Mouse (Mus musculus) ES-Bruce4 (cell line): ENCODE measurements around the gene Pik3ip1. TPM values are rescaled to one million over a fixed set of nuclear protein-coding genes. Genes with fewer than 3 reads are reported as not detected.

Experiments
- H3K27ac ChIP-seq: 2 replicates; pipeline ENCODE4 v1.5.1; 2012; ENCODE audit warnings: low read length, inconsistent platforms; ENCODE audit not compliant: insufficient read depth
- H3K27me3 ChIP-seq: 2 replicates; pipeline ENCODE4 v1.6.1; 2012; ENCODE audit warnings: mild to moderate bottlenecking, low read length, inconsistent platforms; ENCODE audit not compliant: control insufficient read depth, poor library complexity, insufficient read depth, severe bottlenecking
- H3K36me3 ChIP-seq: 2 replicates; pipeline ENCODE4 v1.6.1; 2012; ENCODE audit warnings: inconsistent platforms, mild to moderate bottlenecking, low read length, moderate library complexity; ENCODE audit not compliant: control insufficient read depth, poor library complexity, insufficient read depth, severe bottlenecking
- H3K4me1 ChIP-seq: one replicate; pipeline ENCODE4 v1.8.1; 2011; ENCODE audit warnings: low read length; ENCODE audit not compliant: control insufficient read depth, insufficient read depth
- H3K4me3 ChIP-seq: 2 replicates; pipeline ENCODE4 v1.5.1; 2011; ENCODE audit warnings: low read depth, mild to moderate bottlenecking, low read length
- H3K9ac ChIP-seq: 2 replicates; pipeline ENCODE4 v1.6.1; 2012; ENCODE audit warnings: low read depth, mild to moderate bottlenecking, inconsistent platforms; ENCODE audit not compliant: poor library complexity, severe bottlenecking
- H3K9me3 ChIP-seq: replicated peaks from 2 replicates; pipeline ENCODE4 v1.6.1; 2012; ENCODE audit warnings: mild to moderate bottlenecking, low read length, inconsistent platforms; ENCODE audit not compliant: control insufficient read depth, poor library complexity, insufficient read depth, severe bottlenecking
- CTCF ChIP-seq: IDR thresholded peaks from one replicate; pipeline ENCODE4 v1.8.1; 2011; ENCODE audit warnings: low read depth, low read length
- EP300 ChIP-seq: IDR thresholded peaks from 2 replicates; pipeline ENCODE4 v1.6.1; 2011; ENCODE audit warnings: low read depth, low read length; ENCODE audit not compliant: insufficient read depth
- POLR2A ChIP-seq: IDR thresholded peaks from one replicate; pipeline ENCODE4 v1.8.1; 2011; ENCODE audit warnings: low read length; ENCODE audit not compliant: insufficient read depth
- polyA plus RNA-seq: library from polyadenylated mRNA; stranded (reverse); fragments of >200 nt; gene quantifications from 2 replicates; pipeline ENCODE4 v1.2.4, GENCODE M21; 2011; ENCODE audit warnings: low read depth; ENCODE audit not compliant: missing spikeins, insufficient read depth, insufficient read length

The Pik3ip1 gene
- polyA plus RNA-seq, 1 experiment, result 17.0 TPM

- no peak overlapping the region for H3K4me3 ChIP-seq
- TF ChIP-seq EP300 (no peak), POLR2A (no peak), CTCF (no peak)
- H3K36me3 ChIP-seq, result peaks cover 73% of the 10 kb centered on the region
- no peak overlapping the region for H3K9ac ChIP-seq
- peaks cover 2% of the 10 kb centered on the region for H3K4me1 ChIP-seq
- H3K9me3 ChIP-seq, result no peaks in the 10 kb centered on the region
- H3K27me3 ChIP-seq, result no peaks in the 10 kb centered on the region
- H3K27ac ChIP-seq, result no peak overlapping the region
Observed at GRCm38 (mm10) chr11:3297871-3298812, 32.1 kb upstream of the Pik3ip1 start.

GRCm38 (mm10) chr11:3298813-3299185 is 31.4 kb upstream of the Pik3ip1 start:
- H3K36me3 ChIP-seq, result peaks cover 69% of the 10 kb centered on the region
- peaks cover 2% of the 10 kb centered on the region for H3K4me1 ChIP-seq
- no peak overlapping the region for H3K4me3 ChIP-seq
- no peak overlapping the region for H3K9ac ChIP-seq
- no peak overlapping the region for H3K27ac ChIP-seq
- no peak for TF ChIP-seq EP300
- no peak for TF ChIP-seq CTCF
- TF ChIP-seq POLR2A, result no peak
- no peaks in the 10 kb centered on the region for H3K27me3 ChIP-seq
- no peaks in the 10 kb centered on the region for H3K9me3 ChIP-seq

GRCm38 (mm10) chr11:3301075-3301474 is 29.1 kb upstream of the Pik3ip1 start:
- no peaks in the 10 kb centered on the region for H3K27me3 ChIP-seq
- no peak overlapping the region for H3K9ac ChIP-seq
- peaks cover 66% of the 10 kb centered on the region for H3K36me3 ChIP-seq
- H3K4me1 ChIP-seq, result no peaks in the 10 kb centered on the region
- H3K27ac ChIP-seq, result no peak overlapping the region
- no peak overlapping the region for H3K4me3 ChIP-seq
- TF ChIP-seq POLR2A, result no peak
- H3K9me3 ChIP-seq, result no peaks in the 10 kb centered on the region

- Histone ChIP-seq H3K27ac (peak overlapping the region; percentile 20; the same call in 1 of the 2 replicates), H3K9me3 (no peaks in the 10 kb centered on the region), H3K27me3 (no peaks in the 10 kb centered on the region), H3K4me3 (no peak overlapping the region), H3K4me1 (no peaks in the 10 kb centered on the region), H3K36me3 (peaks cover 62% of the 10 kb centered on the region), H3K9ac (no peak overlapping the region)
- TF ChIP-seq EP300 (no peak), CTCF (no peak), POLR2A (no peak)
Observed at GRCm38 (mm10) chr11:3302385-3302784, 27.8 kb upstream of the Pik3ip1 start.

- Histone ChIP-seq H3K27me3 (no peaks in the 10 kb centered on the region), H3K36me3 (peaks cover 64% of the 10 kb centered on the region), H3K9me3 (no peaks in the 10 kb centered on the region), H3K9ac (no peak overlapping the region), H3K27ac (peak overlapping the region; percentile 20; the same call in 1 of the 2 replicates), H3K4me3 (no peak overlapping the region), H3K4me1 (no peaks in the 10 kb centered on the region)
- TF ChIP-seq CTCF (no peak), EP300 (no peak), POLR2A (no peak)
Observed at GRCm38 (mm10) chr11:3302792-3303191, 27.4 kb upstream of the Pik3ip1 start.

GRCm38 (mm10) chr11:3305821-3306220 is 24.4 kb upstream of the Pik3ip1 start:
- Histone ChIP-seq H3K9ac (no peak overlapping the region), H3K4me1 (no peaks in the 10 kb centered on the region), H3K4me3 (no peak overlapping the region), H3K9me3 (no peaks in the 10 kb centered on the region), H3K27me3 (no peaks in the 10 kb centered on the region), H3K27ac (no peak overlapping the region), H3K36me3 (peaks cover 66% of the 10 kb centered on the region)
- TF ChIP-seq EP300 (no peak), CTCF (no peak), POLR2A (no peak)
